Mouse (Mus musculus): ENCODE measurements around the gene Celf2. TPM values are rescaled to one million over a fixed set of nuclear protein-coding genes. Genes with fewer than 3 reads are reported as not detected.
A peak's percentile ranks its signal among the peaks of the same experiment; 100 is the strongest.

The Celf2 gene
- polyA plus RNA-seq, 1 experiment from 2014 or later: 164 TPM

DNA sequence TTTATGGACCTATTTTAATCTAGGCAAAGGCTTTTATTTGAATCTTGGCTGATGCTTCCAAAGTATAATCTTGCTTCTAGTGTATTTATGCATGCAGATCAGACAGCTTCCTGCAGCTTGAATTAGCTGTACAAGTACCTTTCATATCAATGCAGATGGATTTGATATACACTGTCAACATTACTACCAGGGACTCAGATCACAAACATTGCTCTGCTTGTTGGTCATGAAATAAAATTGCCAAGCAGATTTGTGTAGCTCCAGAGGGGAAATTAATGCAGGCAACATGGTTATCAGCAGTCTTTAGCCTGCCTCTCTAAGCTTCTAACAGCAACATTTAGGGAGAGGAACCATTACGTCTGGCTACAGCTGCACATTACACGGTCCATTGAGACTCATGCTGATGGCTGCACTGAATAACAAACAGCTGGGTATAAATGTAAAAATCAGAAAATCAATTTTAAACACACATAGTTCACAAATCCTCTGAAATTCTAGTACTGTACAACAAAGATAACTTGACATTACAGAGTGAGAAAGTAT lies 659.2 kb downstream of the Celf2 start:
- Histone ChIP-seq H3K27ac (replicated peaks) (no peak overlapping the region), H3K27me3 (no peaks in the 10 kb centered on the region), H3K4me2 (no peak overlapping the region), H3K9ac (no peak overlapping the region), H3K36me3 (no peaks in the 10 kb centered on the region), H3K4me1 (replicated peaks) (peaks cover 17% of the 10 kb centered on the region), H3K4me3 (no peak overlapping the region), H3K9me3 (no peaks in the 10 kb centered on the region)
- no peak for ATAC-seq (ENCODE audit: low FRiP score, low read depth)
- WGBS: 31% methylated on average over 2 of the region's 2 CpGs

DNA sequence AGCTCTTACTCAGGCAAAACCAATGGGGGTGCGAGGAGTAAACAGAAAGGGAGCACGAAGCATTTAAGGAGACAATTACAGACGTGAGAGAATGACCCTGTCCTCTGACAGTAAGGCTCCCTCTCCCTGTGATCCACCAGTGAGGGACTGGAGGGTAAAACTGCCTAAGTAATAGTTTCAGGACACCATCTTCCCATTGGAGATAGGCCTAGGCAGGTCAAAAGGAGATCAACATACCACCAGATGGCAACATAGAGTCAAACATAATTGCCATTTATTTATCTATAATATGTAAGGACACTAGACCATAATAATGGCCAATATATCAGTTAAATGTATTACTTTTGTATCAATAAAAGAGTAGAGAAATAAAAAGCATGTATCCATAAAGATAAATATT lies 660.0 kb downstream of the Celf2 start:
- Histone ChIP-seq H3K9me3 (no peaks in the 10 kb centered on the region), H3K27me3 (no peaks in the 10 kb centered on the region), H3K4me2 (no peak overlapping the region), H3K27ac (replicated peaks) (no peak overlapping the region), H3K4me3 (no peak overlapping the region), H3K9ac (no peak overlapping the region), H3K36me3 (no peaks in the 10 kb centered on the region), H3K4me1 (replicated peaks) (peaks cover 13% of the 10 kb centered on the region)
- WGBS: 48% methylated on average over 3 of the region's 3 CpGs
- ATAC-seq (ENCODE audit: low FRiP score, low read depth): no peak

DNA sequence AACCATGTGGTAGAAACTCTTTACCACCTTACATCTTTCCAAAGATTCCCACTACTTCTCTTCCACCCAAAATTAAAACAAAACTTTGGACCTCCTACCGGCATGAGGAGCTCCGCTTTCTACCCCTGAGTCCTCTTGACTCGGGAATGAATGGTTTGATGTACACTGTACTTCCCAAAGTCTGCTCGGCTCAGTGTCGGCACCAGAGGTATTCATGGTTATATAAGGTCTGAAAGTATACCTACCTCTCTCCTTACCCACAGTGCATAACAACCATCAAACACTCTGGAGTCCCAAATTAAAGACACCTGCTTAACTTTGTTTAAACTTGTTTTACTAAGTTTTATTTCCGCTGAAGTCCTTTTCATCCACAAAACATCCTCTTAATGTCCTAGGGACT lies 679.3 kb downstream of the Celf2 start:
- peaks cover 36% of the 10 kb centered on the region for H3K4me1 ChIP-seq (replicated peaks)
- H3K27me3 ChIP-seq: no peaks in the 10 kb centered on the region
- no peaks in the 10 kb centered on the region for H3K36me3 ChIP-seq
- H3K9me3 ChIP-seq: no peaks in the 10 kb centered on the region
- H3K27ac ChIP-seq (replicated peaks): no peak overlapping the region
- WGBS: 87% methylated on average over 6 of the region's 6 CpGs
- H3K9ac ChIP-seq: no peak overlapping the region
- H3K4me3 ChIP-seq: no peak overlapping the region
- H3K4me2 ChIP-seq: no peak overlapping the region
- ATAC-seq (ENCODE audit: low FRiP score, low read depth): no peak

DNA sequence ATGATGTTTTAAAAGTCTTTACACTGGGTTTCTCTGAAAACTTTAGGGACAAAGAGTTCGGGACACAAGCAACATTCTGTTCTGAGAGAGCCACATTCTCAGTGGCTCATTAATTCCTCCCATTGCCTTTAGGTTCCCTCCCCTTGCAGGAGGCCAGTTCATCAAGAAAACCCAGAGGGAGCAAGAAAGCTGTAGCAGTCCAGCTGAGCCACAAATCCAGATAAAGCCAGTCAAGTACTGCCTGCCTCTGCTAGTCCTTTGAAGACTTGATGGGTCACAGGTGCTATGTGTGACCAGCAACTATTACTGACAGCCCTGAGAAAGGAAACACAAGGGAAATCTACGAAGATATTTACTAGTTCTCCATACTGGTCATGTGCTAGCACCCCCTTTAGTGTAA lies 681.8 kb downstream of the Celf2 start:
- WGBS: 27% methylated on average over 2 of the region's 2 CpGs
- no peak overlapping the region for H3K9ac ChIP-seq
- H3K9me3 ChIP-seq: no peaks in the 10 kb centered on the region
- peaks cover 36% of the 10 kb centered on the region for H3K4me1 ChIP-seq (replicated peaks)
- H3K36me3 ChIP-seq: no peaks in the 10 kb centered on the region
- no peak overlapping the region for H3K4me2 ChIP-seq
- ATAC-seq (ENCODE audit: low FRiP score, low read depth): peak; percentile 44
- H3K27ac ChIP-seq (replicated peaks): peak overlapping the region; percentile 4; the same call in 1 of the 2 replicates
- no peaks in the 10 kb centered on the region for H3K27me3 ChIP-seq
- no peak overlapping the region for H3K4me3 ChIP-seq

DNA sequence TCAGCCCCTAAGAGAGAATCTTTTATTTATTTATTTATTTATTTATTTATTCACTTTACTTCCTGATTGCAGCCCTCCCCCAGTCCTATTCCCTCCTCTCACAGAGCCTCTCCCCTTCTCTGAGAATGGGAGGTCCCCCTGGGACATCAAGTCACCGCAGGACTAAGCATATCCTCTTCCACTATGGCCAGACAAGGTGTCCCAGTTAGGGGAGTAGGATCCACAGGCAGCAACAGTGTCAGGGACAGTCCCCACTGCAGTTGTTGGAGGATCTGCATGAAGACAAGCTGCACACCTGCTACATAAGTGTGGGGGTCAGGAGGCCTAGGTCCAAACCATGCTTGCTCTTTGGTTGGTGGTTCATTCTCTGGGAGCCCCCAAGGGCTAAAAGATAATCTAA lies 686.3 kb downstream of the Celf2 start:
- no peak for ATAC-seq (ENCODE audit: low FRiP score, low read depth)
- H3K4me3 ChIP-seq: no peak overlapping the region
- H3K27me3 ChIP-seq: no peaks in the 10 kb centered on the region
- H3K4me1 ChIP-seq (replicated peaks): peaks cover 22% of the 10 kb centered on the region
- H3K4me2 ChIP-seq: no peak overlapping the region
- 87% methylated on average over 1 of the region's 1 CpGs for WGBS
- no peak overlapping the region for H3K27ac ChIP-seq (replicated peaks)
- no peaks in the 10 kb centered on the region for H3K36me3 ChIP-seq
- no peaks in the 10 kb centered on the region for H3K9me3 ChIP-seq
- no peak overlapping the region for H3K9ac ChIP-seq

DNA sequence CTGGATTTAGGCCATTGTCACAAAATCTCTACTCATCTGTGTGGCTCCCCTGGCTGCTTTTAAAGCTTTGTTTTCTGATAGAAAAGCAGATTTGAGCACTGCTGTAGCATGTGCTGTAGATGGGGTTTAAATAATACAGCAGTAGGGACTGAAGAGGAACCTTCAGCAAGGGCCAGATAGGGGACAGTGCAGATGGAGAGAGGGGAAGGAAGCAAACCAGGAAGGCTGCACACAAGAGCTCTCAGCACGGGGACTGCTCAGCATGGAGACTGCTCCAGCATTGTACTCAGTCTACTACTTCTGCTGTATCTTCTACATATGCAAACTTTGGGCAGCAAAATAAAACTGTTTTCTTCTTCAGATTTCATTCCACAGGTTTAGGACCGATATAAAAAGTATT lies 687.8 kb downstream of the Celf2 start:
- Histone ChIP-seq H3K36me3 (no peaks in the 10 kb centered on the region), H3K4me2 (no peak overlapping the region), H3K4me3 (no peak overlapping the region), H3K9ac (no peak overlapping the region), H3K4me1 (replicated peaks) (peaks cover 15% of the 10 kb centered on the region), H3K27ac (replicated peaks) (no peak overlapping the region), H3K9me3 (no peaks in the 10 kb centered on the region), H3K27me3 (no peaks in the 10 kb centered on the region)
- WGBS: 73% methylated on average over 2 of the region's 2 CpGs
- ATAC-seq (ENCODE audit: low FRiP score, low read depth): no peak

DNA sequence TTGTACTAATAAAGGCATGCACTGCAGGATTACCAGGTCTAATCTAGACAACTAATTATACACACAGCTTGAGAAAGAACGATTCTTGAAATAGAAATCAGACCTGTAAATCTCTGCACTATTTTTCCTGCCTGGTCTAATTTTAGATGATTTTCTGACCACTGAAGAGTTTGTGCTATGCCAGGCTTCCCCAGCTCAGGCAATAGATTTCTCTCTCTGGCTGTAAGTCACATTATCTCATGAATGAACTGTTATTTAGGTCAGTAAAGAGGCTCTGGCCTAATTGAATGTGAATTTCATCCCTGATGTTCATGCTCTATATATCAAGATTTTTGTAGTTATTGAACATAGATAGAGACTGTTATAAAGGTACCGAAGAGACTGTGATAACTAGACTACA lies 694.1 kb downstream of the Celf2 start:
- 78% methylated on average over 2 of the region's 2 CpGs for WGBS

DNA sequence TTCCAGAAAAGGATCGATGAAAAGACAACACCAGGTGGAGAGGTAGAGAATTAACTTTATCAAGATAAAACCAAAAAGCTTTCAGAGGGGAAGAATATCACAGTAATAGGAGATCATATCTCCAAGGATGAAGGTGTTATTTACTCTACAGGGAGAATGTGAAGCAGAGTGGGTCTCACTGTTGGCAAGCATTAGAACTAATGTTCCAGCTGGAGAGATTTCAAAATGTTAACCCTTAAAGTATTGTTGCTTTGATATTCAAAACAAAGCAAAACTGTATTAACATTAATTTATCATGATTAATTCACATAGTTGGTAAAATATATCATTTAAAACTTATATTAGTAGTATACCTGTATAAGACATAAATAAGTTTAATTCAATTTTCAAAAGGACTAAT lies 700.6 kb downstream of the Celf2 start:
- H3K4me1 ChIP-seq (replicated peaks): no peaks in the 10 kb centered on the region; the same call in 1 of the 2 replicates
- ATAC-seq (ENCODE audit: low FRiP score, low read depth): no peak
- H3K9me3 ChIP-seq: no peaks in the 10 kb centered on the region
- no peak overlapping the region for H3K27ac ChIP-seq (replicated peaks)
- H3K4me3 ChIP-seq: no peak overlapping the region
- H3K4me2 ChIP-seq: no peak overlapping the region
- WGBS: 75% methylated on average over 1 of the region's 1 CpGs
- H3K36me3 ChIP-seq: no peaks in the 10 kb centered on the region
- H3K27me3 ChIP-seq: no peaks in the 10 kb centered on the region
- no peak overlapping the region for H3K9ac ChIP-seq

More for the DNA sequence above, 694.1 kb downstream of the Celf2 start:
- Histone ChIP-seq H3K36me3 (no peaks in the 10 kb centered on the region), H3K27ac (replicated peaks) (no peak overlapping the region), H3K9ac (no peak overlapping the region), H3K4me2 (no peak overlapping the region), H3K4me1 (replicated peaks) (peaks cover 9% of the 10 kb centered on the region), H3K4me3 (no peak overlapping the region), H3K27me3 (no peaks in the 10 kb centered on the region), H3K9me3 (no peaks in the 10 kb centered on the region)
- no peak for ATAC-seq (ENCODE audit: low FRiP score, low read depth)

DNA sequence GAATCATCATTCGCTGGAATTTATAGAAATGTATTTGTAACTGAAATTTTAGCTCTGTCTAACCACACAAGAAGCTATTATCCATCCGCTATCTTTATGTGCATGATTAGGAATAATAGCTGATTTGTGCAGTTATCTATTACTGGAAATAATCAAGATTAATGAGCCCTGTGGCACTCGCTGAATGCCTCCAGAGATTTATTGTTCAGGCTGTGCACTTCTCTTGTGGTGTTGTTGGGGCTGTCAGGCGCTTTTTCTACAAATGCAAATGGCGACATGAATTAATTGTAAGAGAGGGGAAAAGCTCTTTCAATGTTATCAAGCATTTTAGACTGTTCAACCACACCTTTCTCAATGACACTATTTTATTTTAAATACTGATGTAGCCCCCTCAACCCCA lies 712.6 kb downstream of the Celf2 start:
- no peaks in the 10 kb centered on the region for H3K27me3 ChIP-seq
- peaks cover 38% of the 10 kb centered on the region for H3K4me1 ChIP-seq (replicated peaks)
- no peak overlapping the region for H3K4me2 ChIP-seq
- H3K9ac ChIP-seq: no peak overlapping the region
- no peaks in the 10 kb centered on the region for H3K36me3 ChIP-seq
- ATAC-seq (ENCODE audit: low FRiP score, low read depth): no peak
- WGBS: 28% methylated on average over 5 of the region's 5 CpGs
- no peak overlapping the region for H3K4me3 ChIP-seq
- H3K9me3 ChIP-seq: no peaks in the 10 kb centered on the region
- no peak overlapping the region for H3K27ac ChIP-seq (replicated peaks)

DNA sequence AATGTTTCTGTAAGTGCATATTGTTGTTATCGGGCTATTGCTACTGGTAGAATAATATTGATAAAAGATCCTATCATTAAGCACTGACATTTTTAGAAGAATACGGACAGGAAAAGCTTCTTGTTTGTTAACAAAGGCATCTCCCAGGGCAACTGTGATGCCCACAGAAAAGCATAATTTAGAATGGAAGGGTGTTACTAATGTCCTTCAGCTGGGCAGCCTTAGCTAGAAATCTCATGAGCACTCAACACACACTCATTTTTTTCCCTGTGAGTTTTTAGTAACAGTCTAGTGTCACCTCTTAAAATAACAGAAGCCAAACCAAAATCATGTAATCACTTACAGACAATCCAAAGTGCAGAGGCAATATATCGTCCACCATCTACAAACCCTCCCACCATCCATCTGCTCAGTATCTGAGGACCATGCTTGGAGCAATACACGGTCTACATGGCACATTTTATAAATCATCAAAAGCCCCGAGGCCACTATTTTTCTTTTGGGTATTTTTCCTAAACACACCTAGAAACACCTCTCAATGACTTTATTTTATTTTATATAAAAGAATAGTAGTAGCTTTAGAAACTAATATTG lies 713.3 kb downstream of the Celf2 start:
- WGBS: 36% methylated on average over 5 of the region's 5 CpGs
- Histone ChIP-seq H3K9me3 (no peaks in the 10 kb centered on the region), H3K4me2 (no peak overlapping the region), H3K27me3 (no peaks in the 10 kb centered on the region), H3K27ac (replicated peaks) (no peak overlapping the region), H3K36me3 (no peaks in the 10 kb centered on the region), H3K9ac (no peak overlapping the region), H3K4me1 (replicated peaks) (peaks cover 41% of the 10 kb centered on the region), H3K4me3 (no peak overlapping the region)
- ATAC-seq (ENCODE audit: low FRiP score, low read depth): no peak

DNA sequence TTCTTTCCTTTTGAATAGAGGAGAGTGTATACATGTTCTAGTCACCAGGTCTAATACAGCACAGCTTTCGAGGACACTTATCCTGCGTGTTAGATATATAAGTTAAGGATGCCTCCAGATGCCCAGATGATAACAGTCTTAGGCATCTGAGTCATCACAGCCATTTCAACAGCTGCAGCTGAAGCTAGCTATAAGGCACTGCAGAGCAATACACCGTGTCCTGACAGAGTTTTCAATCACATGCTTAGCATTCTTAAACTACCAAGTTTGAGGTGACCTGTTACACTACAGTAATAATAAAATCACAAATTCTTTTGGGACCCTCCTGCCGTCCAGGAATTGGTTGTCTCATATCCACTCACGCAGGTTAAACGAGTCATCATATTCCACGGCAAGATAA lies 714.5 kb downstream of the Celf2 start:
- H3K36me3 ChIP-seq: no peaks in the 10 kb centered on the region
- no peaks in the 10 kb centered on the region for H3K27me3 ChIP-seq
- no peak overlapping the region for H3K4me3 ChIP-seq
- no peak overlapping the region for H3K27ac ChIP-seq (replicated peaks)
- H3K4me1 ChIP-seq (replicated peaks): peaks cover 45% of the 10 kb centered on the region
- ATAC-seq (ENCODE audit: low FRiP score, low read depth): no peak
- no peaks in the 10 kb centered on the region for H3K9me3 ChIP-seq
- no peak overlapping the region for H3K4me2 ChIP-seq
- H3K9ac ChIP-seq: no peak overlapping the region
- 64% methylated on average over 7 of the region's 7 CpGs for WGBS

DNA sequence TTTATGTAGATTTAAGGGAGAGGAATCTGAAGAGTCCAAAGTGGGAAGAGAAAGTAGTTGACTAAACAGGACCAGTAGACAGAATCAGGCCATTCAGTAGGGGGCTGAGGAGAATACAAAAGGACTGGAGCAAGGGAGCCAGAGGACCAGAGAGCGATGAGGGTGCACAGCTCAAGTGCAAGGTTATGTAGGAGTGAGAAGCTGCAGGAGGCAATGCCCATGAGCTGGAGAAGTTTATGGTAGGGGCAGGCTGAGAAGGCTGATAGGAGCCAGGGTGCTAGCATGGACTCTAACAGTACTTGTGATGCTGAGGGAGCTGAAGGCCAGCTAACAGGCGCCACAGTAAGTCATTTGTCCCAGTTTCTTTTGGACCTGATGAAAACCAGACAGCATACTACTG lies 718.5 kb downstream of the Celf2 start:
- Histone ChIP-seq H3K4me1 (replicated peaks) (peaks cover 34% of the 10 kb centered on the region), H3K27me3 (no peaks in the 10 kb centered on the region), H3K4me3 (no peak overlapping the region), H3K36me3 (no peaks in the 10 kb centered on the region), H3K9me3 (no peaks in the 10 kb centered on the region), H3K4me2 (no peak overlapping the region), H3K27ac (replicated peaks) (0 out of 2 replicates have a peak overlapping the region, but pooled peaks have one; percentile 34), H3K9ac (no peak overlapping the region)
- 82% methylated on average over 2 of the region's 2 CpGs for WGBS
- ATAC-seq (ENCODE audit: low FRiP score, low read depth): peak; percentile 42; the same call in 1 of the 2 replicates
